Mouse (Mus musculus): ENCODE measurements at regions not wholly inside any gene's neighbourhood (a gene's known extent, or its start where the extent isn't known, plus 50 kb on each side); places are given as distances from the start of the nearest gene placed in this dataset.
A peak's percentile ranks its signal among the peaks of the same experiment; 100 is the strongest.
"Not testable (repeated sequence)": the region's sequence is repeated elsewhere in the genome, so short reads cannot be mapped to it uniquely, and the experiment has no call there.

- H3K4me3 ChIP-seq (ENCODE audit: low read depth, low read length); H3K9me3 ChIP-seq (ENCODE audit: control insufficient read depth, low read length); H3K4me2 ChIP-seq (replicated peaks; ENCODE audit: low read depth); H3K36me3 ChIP-seq (ENCODE audit: control insufficient read depth, insufficient read depth, low read length); H3K4me1 ChIP-seq (replicated peaks; ENCODE audit: control insufficient read depth, insufficient read depth); H3K27me3 ChIP-seq (ENCODE audit: control insufficient read depth, insufficient read depth, low read length); H3K9ac ChIP-seq (ENCODE audit: low read length); H3K27ac ChIP-seq (replicated peaks); ATAC-seq (ENCODE audit: low FRiP score, low TSS enrichment); DNase-seq (ENCODE audit: low spot score): not testable (repeated sequence)
- WGBS, result 42% methylated on average over 28 of the region's 31 CpGs
These were observed 189.2 kb upstream of the Gm10767 start for GRCm38 (mm10) chr13:66715191-66716161.

DNA sequence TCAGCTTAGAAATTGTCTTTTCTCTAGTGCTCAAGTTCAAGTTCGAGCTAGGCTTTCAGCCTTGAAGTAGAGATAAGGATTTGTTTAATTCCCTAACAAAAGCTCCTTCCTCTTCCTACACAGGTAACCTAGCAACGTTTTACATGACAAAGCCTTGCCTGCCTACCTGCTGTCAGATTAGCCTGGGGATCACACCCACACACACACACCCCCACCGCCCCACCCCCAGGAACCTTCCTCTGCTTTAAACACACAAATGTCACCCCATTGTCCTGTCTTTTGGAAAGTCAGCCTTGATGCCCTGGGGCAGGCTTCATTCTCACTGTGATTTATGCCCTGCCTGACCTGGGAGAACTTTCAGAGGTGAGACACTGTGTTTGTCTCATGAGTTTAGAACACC, 193.7 kb upstream of the Gm10767 start:
- not testable (repeated sequence) for DNase-seq (ENCODE audit: low spot score); H3K4me2 ChIP-seq (replicated peaks; ENCODE audit: low read depth); H3K27me3 ChIP-seq (ENCODE audit: control insufficient read depth, insufficient read depth, low read length); H3K9me3 ChIP-seq (ENCODE audit: control insufficient read depth, low read length); H3K36me3 ChIP-seq (ENCODE audit: control insufficient read depth, insufficient read depth, low read length); H3K9ac ChIP-seq (ENCODE audit: low read length); ATAC-seq (ENCODE audit: low FRiP score, low TSS enrichment); H3K27ac ChIP-seq (replicated peaks); H3K4me1 ChIP-seq (replicated peaks; ENCODE audit: control insufficient read depth, insufficient read depth); H3K4me3 ChIP-seq (ENCODE audit: low read depth, low read length)
- WGBS, result 52% methylated on average over 3 of the region's 3 CpGs

DNA sequence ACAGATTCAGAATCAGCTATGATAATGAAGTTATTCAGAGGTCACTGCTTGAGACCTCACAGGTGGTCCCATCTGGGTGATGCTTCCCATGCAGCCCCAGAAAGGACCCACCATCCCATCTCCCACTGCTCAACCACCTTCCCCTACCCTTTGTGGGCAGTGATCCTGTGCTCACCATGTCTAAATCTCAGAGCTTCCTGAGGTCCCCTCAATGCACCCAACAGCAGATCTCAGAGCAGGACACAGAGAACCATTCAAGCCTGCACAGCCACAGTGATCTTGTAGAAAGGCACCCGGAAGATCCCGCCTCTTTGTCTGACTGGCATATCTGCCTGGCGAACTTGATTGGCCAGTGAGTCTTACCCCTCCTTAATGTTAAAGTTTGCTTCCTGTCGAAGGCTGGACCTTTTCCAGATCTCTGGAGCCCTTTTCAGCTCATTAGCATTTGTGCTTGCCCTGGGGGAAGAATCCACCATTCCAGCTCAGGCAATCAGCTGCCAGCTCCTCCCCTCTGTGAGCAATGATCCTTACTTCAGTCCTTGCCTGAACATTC, 206.7 kb upstream of the Gm10767 start:
- not testable (repeated sequence) for ATAC-seq (ENCODE audit: low FRiP score, low TSS enrichment); H3K4me2 ChIP-seq (replicated peaks; ENCODE audit: low read depth); H3K27ac ChIP-seq (replicated peaks); H3K4me1 ChIP-seq (replicated peaks; ENCODE audit: control insufficient read depth, insufficient read depth); H3K4me3 ChIP-seq (ENCODE audit: low read depth, low read length); DNase-seq (ENCODE audit: low spot score); H3K36me3 ChIP-seq (ENCODE audit: control insufficient read depth, insufficient read depth, low read length); H3K27me3 ChIP-seq (ENCODE audit: control insufficient read depth, insufficient read depth, low read length); H3K9ac ChIP-seq (ENCODE audit: low read length); H3K9me3 ChIP-seq (ENCODE audit: control insufficient read depth, low read length)
- 80% methylated on average over 4 of the region's 4 CpGs for WGBS

GRCm38 (mm10) chr13:66680766-66681165, 223.9 kb upstream of the Gm10767 start:
- not testable (repeated sequence) for H3K9ac ChIP-seq (ENCODE audit: low read length); DNase-seq (ENCODE audit: low spot score); H3K36me3 ChIP-seq (ENCODE audit: control insufficient read depth, insufficient read depth, low read length); H3K9me3 ChIP-seq (ENCODE audit: control insufficient read depth, low read length); ATAC-seq (ENCODE audit: low FRiP score, low TSS enrichment); H3K4me1 ChIP-seq (replicated peaks; ENCODE audit: control insufficient read depth, insufficient read depth); H3K4me2 ChIP-seq (replicated peaks; ENCODE audit: low read depth); H3K27me3 ChIP-seq (ENCODE audit: control insufficient read depth, insufficient read depth, low read length); H3K27ac ChIP-seq (replicated peaks); H3K4me3 ChIP-seq (ENCODE audit: low read depth, low read length)
- 70% methylated on average over 5 of the region's 6 CpGs for WGBS

DNA sequence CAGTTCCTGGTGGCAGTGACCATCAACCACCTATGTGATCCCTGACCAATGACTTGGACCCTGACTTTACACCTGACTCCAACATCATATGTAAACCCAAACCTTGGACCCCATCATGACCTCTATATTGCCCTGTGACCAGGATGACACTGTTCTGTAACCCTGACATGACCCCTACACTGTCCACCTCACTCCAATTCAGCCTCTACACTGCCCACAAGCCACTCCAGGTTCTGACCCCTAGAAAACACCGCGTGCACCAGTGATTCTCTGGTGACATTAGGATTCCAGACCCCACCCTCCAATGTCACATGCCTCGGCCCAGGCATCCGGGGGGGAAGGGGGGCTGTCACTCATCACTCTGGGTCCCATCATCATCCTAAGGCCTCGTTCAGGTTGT, 201.3 kb upstream of the 2410141K09Rik start:
- H3K4me2 ChIP-seq (replicated peaks; ENCODE audit: low read depth), result not testable (repeated sequence)

DNA sequence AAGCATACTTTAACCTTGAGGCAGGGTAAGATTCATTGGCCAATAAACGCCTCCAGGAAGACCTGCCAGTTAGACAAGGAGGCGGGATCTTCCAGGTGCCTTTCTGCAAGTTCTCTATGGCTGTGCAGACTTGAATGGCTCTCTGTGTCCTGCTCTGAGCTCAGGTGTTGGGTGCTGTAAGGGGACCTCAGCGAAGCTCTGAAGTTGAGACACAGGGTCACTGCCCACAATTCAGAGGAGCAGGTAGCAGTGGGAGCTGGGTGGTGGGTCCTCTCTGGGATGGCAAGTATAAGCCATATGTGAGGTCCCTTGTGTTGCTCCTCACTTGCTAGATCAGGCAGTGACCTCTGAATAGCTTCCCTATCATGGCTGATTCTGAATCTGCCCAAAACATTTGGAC, 184.8 kb upstream of the 2410141K09Rik start:
- not testable (repeated sequence) for H3K4me2 ChIP-seq (replicated peaks; ENCODE audit: low read depth); H3K27me3 ChIP-seq (ENCODE audit: control insufficient read depth, insufficient read depth, low read length); DNase-seq (ENCODE audit: low spot score); H3K36me3 ChIP-seq (ENCODE audit: control insufficient read depth, insufficient read depth, low read length); H3K9ac ChIP-seq (ENCODE audit: low read length); H3K4me3 ChIP-seq (ENCODE audit: low read depth, low read length); H3K27ac ChIP-seq (replicated peaks); H3K4me1 ChIP-seq (replicated peaks; ENCODE audit: control insufficient read depth, insufficient read depth); ATAC-seq (ENCODE audit: low FRiP score, low TSS enrichment); H3K9me3 ChIP-seq (ENCODE audit: control insufficient read depth, low read length)
- WGBS, result 72% methylated on average over 3 of the region's 3 CpGs

More for the DNA sequence above, 201.3 kb upstream of the 2410141K09Rik start:
- H3K27ac ChIP-seq (replicated peaks); ATAC-seq (ENCODE audit: low FRiP score, low TSS enrichment); H3K4me1 ChIP-seq (replicated peaks; ENCODE audit: control insufficient read depth, insufficient read depth); H3K9ac ChIP-seq (ENCODE audit: low read length); H3K36me3 ChIP-seq (ENCODE audit: control insufficient read depth, insufficient read depth, low read length); H3K9me3 ChIP-seq (ENCODE audit: control insufficient read depth, low read length); H3K4me3 ChIP-seq (ENCODE audit: low read depth, low read length); H3K27me3 ChIP-seq (ENCODE audit: control insufficient read depth, insufficient read depth, low read length): not testable (repeated sequence)
- WGBS, result 87% methylated on average over 5 of the region's 5 CpGs
- peak; percentile 6 for DNase-seq (ENCODE audit: low spot score)

DNA sequence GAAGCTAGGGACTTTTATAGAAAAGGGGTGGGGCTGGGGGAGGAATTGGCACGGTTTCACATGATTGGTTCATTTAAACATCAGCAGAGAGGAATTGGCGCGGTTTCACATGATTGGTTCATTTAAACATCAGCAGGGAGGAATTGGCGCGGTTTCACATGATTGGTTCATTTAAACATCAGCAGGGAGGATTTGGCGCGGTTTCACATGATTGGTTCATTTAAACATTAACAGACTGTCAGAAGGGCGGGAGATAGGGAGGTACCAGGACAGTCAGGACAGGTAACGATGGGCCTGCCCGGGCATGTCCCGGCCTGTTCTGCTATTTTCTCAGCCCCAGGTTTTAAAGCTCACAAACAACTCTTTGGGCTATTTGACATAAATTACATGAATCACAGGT, 145.1 kb upstream of the 2410141K09Rik start:
- WGBS, result 92% methylated on average over 11 of the region's 11 CpGs
- H3K4me1 ChIP-seq (replicated peaks; ENCODE audit: control insufficient read depth, insufficient read depth); H3K9ac ChIP-seq (ENCODE audit: low read length); H3K27ac ChIP-seq (replicated peaks); H3K9me3 ChIP-seq (ENCODE audit: control insufficient read depth, low read length); H3K4me2 ChIP-seq (replicated peaks; ENCODE audit: low read depth); H3K4me3 ChIP-seq (ENCODE audit: low read depth, low read length); DNase-seq (ENCODE audit: low spot score); H3K27me3 ChIP-seq (ENCODE audit: control insufficient read depth, insufficient read depth, low read length); ATAC-seq (ENCODE audit: low FRiP score, low TSS enrichment); H3K36me3 ChIP-seq (ENCODE audit: control insufficient read depth, insufficient read depth, low read length): not testable (repeated sequence)

- ATAC-seq (ENCODE audit: low FRiP score, low TSS enrichment); H3K27ac ChIP-seq (replicated peaks): not testable (repeated sequence)
- WGBS, result 78% methylated on average over 4 of the region's 4 CpGs
These were observed 122.7 kb upstream of the 2410141K09Rik start for GRCm38 (mm10) chr13:66563616-66564015.

DNA sequence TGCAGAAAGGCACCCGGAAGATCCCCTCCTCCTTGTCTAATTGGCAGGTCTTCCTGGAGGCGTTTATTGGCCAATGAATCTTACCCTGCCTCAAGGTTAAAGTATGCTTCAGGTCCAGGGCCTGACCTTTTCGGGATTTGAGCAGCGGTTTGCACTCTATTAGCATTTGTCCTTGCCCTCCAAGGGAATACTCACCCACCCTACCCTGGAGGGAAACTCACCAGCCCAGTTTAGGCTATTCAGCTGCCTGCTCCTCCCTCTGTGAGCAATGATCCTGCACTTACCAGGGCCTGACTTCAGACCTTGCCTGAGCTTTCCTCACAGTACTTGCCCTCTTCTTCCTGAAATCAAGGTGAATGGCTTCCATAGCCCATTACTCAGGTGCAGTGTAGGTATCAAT, 115.5 kb upstream of the 2410141K09Rik start:
- not testable (repeated sequence) for H3K27me3 ChIP-seq (ENCODE audit: control insufficient read depth, insufficient read depth, low read length); H3K9ac ChIP-seq (ENCODE audit: low read length); H3K4me2 ChIP-seq (replicated peaks; ENCODE audit: low read depth); H3K4me3 ChIP-seq (ENCODE audit: low read depth, low read length); H3K9me3 ChIP-seq (ENCODE audit: control insufficient read depth, low read length); H3K27ac ChIP-seq (replicated peaks); ATAC-seq (ENCODE audit: low FRiP score, low TSS enrichment); DNase-seq (ENCODE audit: low spot score); H3K36me3 ChIP-seq (ENCODE audit: control insufficient read depth, insufficient read depth, low read length); H3K4me1 ChIP-seq (replicated peaks; ENCODE audit: control insufficient read depth, insufficient read depth)
- 56% methylated on average over 4 of the region's 4 CpGs for WGBS

More at GRCm38 (mm10) chr13:66563616-66564015, 122.7 kb upstream of the 2410141K09Rik start:
- not testable (repeated sequence) for H3K4me2 ChIP-seq (replicated peaks; ENCODE audit: low read depth); DNase-seq (ENCODE audit: low spot score); H3K36me3 ChIP-seq (ENCODE audit: control insufficient read depth, insufficient read depth, low read length); H3K9me3 ChIP-seq (ENCODE audit: control insufficient read depth, low read length); H3K9ac ChIP-seq (ENCODE audit: low read length); H3K4me3 ChIP-seq (ENCODE audit: low read depth, low read length); H3K4me1 ChIP-seq (replicated peaks; ENCODE audit: control insufficient read depth, insufficient read depth); H3K27me3 ChIP-seq (ENCODE audit: control insufficient read depth, insufficient read depth, low read length)
